Mouse (Mus musculus): ENCODE results near the gene Dqx1.

The Dqx1 gene

DNA sequence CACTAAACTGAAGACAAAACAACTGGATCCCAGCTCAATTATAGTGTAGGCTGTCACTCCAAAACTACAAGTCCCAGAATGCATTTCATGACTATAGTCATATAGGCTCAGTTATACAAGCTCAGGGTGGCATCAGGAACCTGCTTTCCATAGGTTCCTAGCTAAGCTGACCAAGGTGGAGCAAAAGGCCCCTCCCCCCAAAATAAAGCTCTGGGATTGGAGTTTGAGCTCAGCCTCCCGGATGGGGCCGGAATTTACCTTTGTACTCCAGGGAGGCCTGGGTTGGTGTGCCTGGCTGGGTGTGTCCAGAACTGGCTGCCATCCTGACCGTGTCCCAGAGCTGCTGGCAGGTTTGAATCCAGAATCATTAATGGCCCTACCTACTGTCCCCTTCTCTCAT, at the start of gene Dqx1:
Gene Dqx1, plus strand, starts transcription at position 55 of the 400 bp plus-strand sequence.
- no peak for TF ChIP-seq GATA4 (IDR thresholded peaks at IDR 0.05; ENCODE audit: insufficient replicate concordance, low read length)

- TF ChIP-seq GATA4 (IDR thresholded peaks at IDR 0.05; ENCODE audit: insufficient replicate concordance, low read length), result no peak
Observed at GRCm38 (mm10) chr6:83008659-83009058, 49.0 kb upstream of the Dqx1 start.

GRCm38 (mm10) chr6:83010010-83010409, 47.6 kb upstream of the Dqx1 start:
- TF ChIP-seq GATA4 (IDR thresholded peaks at IDR 0.05; ENCODE audit: insufficient replicate concordance, low read length), result peak; percentile 86

GRCm38 (mm10) chr6:83011255-83011654, 46.4 kb upstream of the Dqx1 start:
- no peak for TF ChIP-seq GATA4 (IDR thresholded peaks at IDR 0.05; ENCODE audit: insufficient replicate concordance, low read length)

DNA sequence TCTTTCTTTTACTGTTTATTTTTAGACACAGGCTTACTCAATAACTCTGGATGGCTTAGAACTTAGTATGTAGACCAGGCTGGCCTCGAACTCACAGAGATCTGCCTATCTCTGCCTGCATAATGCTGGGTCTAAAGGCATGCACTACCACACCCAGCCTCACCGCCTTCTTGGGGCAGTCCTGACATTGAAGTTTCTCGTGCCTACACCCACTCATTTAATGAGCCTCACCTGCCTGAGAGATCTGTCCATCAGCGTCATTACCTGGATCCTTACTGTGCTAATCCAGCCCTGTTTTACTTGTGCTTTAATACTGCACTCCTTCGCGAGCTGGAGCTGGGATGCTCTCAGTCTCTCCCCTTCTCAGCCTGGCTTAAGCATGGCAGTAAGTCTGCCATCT, 45.9 kb upstream of the Dqx1 start:
- TF ChIP-seq GATA4 (IDR thresholded peaks at IDR 0.05; ENCODE audit: insufficient replicate concordance, low read length), result no peak

- TF ChIP-seq GATA4 (IDR thresholded peaks at IDR 0.05; ENCODE audit: insufficient replicate concordance, low read length), result no peak
Observed at GRCm38 (mm10) chr6:83013444-83013843, 44.2 kb upstream of the Dqx1 start.

GRCm38 (mm10) chr6:83014482-83015466, 42.9 kb upstream of the Dqx1 start:
- TF ChIP-seq GATA4 (IDR thresholded peaks at IDR 0.05; ENCODE audit: insufficient replicate concordance, low read length), result no peak

DNA sequence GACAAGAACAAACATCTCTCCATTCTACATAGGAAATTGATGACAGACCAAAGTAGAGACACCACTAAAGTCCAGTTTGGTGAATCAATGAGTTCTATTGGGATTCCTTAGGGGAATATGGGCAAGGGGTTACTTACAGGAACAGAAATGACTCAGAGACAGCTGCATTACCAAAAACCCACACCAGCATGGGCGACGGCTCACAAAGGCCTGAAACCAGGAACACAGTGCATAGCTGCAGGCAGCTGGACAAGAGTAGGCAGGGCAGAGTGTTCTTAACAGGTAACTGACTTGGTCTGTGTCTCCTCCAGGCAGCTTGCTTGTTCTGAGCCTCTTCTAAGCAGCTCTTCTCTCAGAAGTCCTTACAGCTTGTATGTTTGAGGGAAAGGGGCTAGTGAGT, 41.9 kb upstream of the Dqx1 start:
- TF ChIP-seq GATA4 (IDR thresholded peaks at IDR 0.05; ENCODE audit: insufficient replicate concordance, low read length), result no peak

DNA sequence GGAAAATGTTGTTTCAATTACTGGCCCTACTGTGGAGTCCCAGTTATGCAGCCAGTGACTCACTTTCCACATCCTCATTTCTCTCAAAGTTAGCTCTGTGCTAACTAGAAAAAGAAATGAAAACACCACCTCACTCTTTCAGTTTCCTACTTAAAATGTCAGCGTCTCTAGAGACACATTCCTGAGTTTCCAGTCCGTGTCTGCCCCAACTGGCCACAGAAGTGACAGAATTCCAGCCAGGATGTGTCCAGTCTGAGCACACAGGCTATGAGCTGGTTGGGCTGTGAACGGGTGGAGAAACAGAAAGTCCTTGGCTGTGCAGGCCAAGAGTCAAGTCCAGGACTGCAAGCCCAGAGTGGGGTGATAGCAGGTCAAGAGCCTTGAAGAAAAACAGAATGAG, 40.5 kb upstream of the Dqx1 start:
- TF ChIP-seq GATA4 (IDR thresholded peaks at IDR 0.05; ENCODE audit: insufficient replicate concordance, low read length), result no peak

DNA sequence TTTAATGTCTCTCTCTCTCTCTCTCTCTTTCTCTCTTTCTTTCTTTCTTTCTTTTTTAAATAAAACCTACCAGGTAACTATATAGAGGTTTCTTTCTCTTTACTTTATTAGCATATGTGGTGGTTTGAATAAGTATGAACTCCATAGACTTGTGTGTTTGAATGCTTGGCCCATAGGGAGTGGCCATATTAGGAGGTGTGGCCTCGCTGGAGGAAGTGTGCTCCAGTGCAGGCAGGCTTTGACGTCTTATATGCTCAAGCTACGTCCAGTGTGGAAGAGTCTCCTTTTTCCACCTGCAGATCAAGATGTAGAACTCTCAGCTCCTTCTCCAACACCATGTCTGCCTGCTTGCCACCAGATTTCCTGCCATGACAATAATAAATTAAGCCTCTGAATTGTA, 38.6 kb upstream of the Dqx1 start:
- no peak for TF ChIP-seq GATA4 (IDR thresholded peaks at IDR 0.05; ENCODE audit: insufficient replicate concordance, low read length)

DNA sequence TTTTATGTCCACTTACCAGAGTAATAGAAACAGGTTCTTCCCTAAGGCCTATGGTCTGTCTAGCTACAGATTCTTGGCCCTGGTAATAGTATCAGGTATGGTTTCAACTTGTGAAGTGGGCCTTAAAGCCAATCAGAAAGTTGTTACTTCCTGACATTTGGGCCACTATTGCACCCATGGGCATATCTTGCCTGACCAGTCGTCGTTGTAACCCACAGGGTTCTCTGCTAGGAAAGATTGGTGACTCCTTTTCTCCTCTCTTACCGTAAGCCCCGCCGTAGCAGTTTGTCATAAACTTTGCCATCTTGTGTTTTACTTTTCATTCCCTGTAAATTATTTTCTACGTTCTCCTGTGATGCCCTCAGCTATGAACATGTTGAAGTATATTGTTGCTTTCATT, 37.5 kb upstream of the Dqx1 start:
- TF ChIP-seq GATA4 (IDR thresholded peaks at IDR 0.05; ENCODE audit: insufficient replicate concordance, low read length), result no peak

GRCm38 (mm10) chr6:83020836-83021593, 36.6 kb upstream of the Dqx1 start:
- no peak for TF ChIP-seq GATA4 (IDR thresholded peaks at IDR 0.05; ENCODE audit: insufficient replicate concordance, low read length)

GRCm38 (mm10) chr6:83023008-83023407, 34.6 kb upstream of the Dqx1 start:
- no peak for TF ChIP-seq GATA4 (IDR thresholded peaks at IDR 0.05; ENCODE audit: insufficient replicate concordance, low read length)

DNA sequence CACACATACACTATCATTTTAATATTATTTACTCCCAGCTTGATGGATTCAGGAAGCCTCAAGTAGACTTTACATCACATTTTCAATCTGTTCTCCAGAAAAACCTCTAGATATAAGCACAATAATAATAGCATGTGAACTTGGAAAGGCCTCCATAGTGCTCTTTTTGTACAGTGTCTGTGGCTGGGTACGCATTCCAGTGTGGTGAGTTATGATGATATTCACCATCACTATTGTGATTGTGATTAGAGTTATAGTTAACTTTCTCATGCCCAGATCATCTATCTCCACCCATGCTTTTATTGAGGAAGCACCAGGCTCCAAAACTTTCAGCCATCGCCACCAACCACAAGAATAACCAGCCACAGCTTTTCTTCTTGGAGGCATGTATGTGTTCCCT, 33.9 kb upstream of the Dqx1 start:
- no peak for TF ChIP-seq GATA4 (IDR thresholded peaks at IDR 0.05; ENCODE audit: insufficient replicate concordance, low read length)

DNA sequence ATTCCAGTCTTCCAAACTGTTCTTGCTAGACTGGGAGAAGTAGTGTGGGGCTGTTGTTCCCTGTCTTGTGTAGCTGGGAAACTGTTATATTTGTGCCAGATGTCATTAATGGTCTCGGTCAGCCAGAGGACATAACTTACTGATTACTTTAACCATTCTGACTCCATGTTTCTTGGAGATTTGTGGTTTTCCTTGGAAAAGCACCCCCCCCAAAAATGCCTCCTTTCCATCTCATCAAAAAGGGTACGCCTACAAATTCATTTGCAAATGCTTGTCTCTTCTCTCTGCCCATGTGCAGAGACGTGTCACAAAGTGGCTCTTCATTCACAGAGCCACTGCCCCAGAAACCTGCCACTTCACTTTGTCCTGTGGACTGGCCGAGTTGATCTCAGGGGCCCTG, 33.2 kb upstream of the Dqx1 start:
- no peak for TF ChIP-seq GATA4 (IDR thresholded peaks at IDR 0.05; ENCODE audit: insufficient replicate concordance, low read length)

GRCm38 (mm10) chr6:83025221-83025620, 32.4 kb upstream of the Dqx1 start:
- TF ChIP-seq GATA4 (IDR thresholded peaks at IDR 0.05; ENCODE audit: insufficient replicate concordance, low read length), result no peak

Data from liver, adult (tissue).